Mouse (Mus musculus): ENCODE results near the gene Cpne4. TPM values are rescaled to one million over a fixed set of nuclear protein-coding genes. Genes with fewer than 3 reads are reported as not detected.

The Cpne4 gene
- polyA plus RNA-seq (2012) = not detected in 2 replicates

DNA sequence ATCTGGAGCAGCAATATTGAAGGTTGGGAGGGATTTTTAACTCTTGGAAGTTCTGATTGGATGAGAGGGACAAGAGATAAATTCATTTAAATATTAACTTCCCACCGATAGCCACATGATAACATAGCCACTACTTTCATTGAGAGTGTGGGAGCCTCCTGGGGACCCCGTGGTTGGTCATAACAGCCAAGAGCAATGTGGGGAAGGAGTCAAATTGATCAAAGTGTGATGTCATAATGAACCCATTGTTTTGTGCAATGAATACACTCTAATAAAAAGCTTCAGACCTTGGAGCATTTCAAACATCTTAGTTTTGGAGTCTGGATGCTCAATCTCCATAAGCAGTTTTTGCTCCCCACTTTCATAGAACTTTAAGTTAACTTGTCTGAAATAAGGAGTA, at the start of gene Cpne4:
Gene Cpne4, plus strand, starts transcription at position 301 of the 400 bp plus-strand sequence.
- Histone ChIP-seq H3K9me3 (ENCODE audit: control insufficient read depth, low read length) (peaks cover 7% of the 10 kb centered on the region), H3K4me1 (ENCODE audit: control insufficient read depth) (no peaks in the 10 kb centered on the region), H3K27me3 (ENCODE audit: control insufficient read depth) (no peaks in the 10 kb centered on the region), H3K4me3 (replicated peaks) (no peak within 1 kb of the TSS), H3K36me3 (ENCODE audit: control insufficient read depth) (no peaks in the 10 kb centered on the region)
- no peak for TF ChIP-seq GATA1 (IDR thresholded peaks at IDR 0.05; ENCODE audit: low read length)
- no peak for TF ChIP-seq TAL1 (IDR thresholded peaks at IDR 0.05; ENCODE audit: low read length)

- no peaks in the 10 kb centered on the region for H3K36me3 ChIP-seq (ENCODE audit: control insufficient read depth)
- H3K4me3 ChIP-seq (replicated peaks) = no peak overlapping the region
- H3K9me3 ChIP-seq (ENCODE audit: control insufficient read depth, low read length) = no peaks in the 10 kb centered on the region
- H3K27me3 ChIP-seq (ENCODE audit: control insufficient read depth) = no peaks in the 10 kb centered on the region
- H3K4me1 ChIP-seq (ENCODE audit: control insufficient read depth) = no peaks in the 10 kb centered on the region
- TF ChIP-seq GATA1 (IDR thresholded peaks at IDR 0.05; ENCODE audit: low read length) (no peak), TAL1 (IDR thresholded peaks at IDR 0.05; ENCODE audit: low read length) (no peak)
Observed at GRCm38 (mm10) chr9:104515187-104515586, 31.9 kb upstream of the Cpne4 start.

GRCm38 (mm10) chr9:104535508-104535907, 11.6 kb upstream of the Cpne4 start:
- Histone ChIP-seq H3K4me1 (ENCODE audit: control insufficient read depth) (no peaks in the 10 kb centered on the region), H3K4me3 (replicated peaks) (no peak overlapping the region), H3K36me3 (ENCODE audit: control insufficient read depth) (no peaks in the 10 kb centered on the region), H3K9me3 (ENCODE audit: control insufficient read depth, low read length) (peaks cover 2% of the 10 kb centered on the region; the same call in 1 of the 2 replicates), H3K27me3 (ENCODE audit: control insufficient read depth) (no peaks in the 10 kb centered on the region)
- no peak for TF ChIP-seq TAL1 (IDR thresholded peaks at IDR 0.05; ENCODE audit: low read length)
- TF ChIP-seq GATA1 (IDR thresholded peaks at IDR 0.05; ENCODE audit: low read length) = no peak

GRCm38 (mm10) chr9:104565815-104566214, 18.7 kb downstream of the Cpne4 start:
- no peaks in the 10 kb centered on the region for H3K36me3 ChIP-seq (ENCODE audit: control insufficient read depth)

GRCm38 (mm10) chr9:104566468-104566867, 19.4 kb downstream of the Cpne4 start:
- Histone ChIP-seq H3K27me3 (ENCODE audit: control insufficient read depth) (peaks cover 2% of the 10 kb centered on the region; the same call in 1 of the 2 replicates), H3K36me3 (ENCODE audit: control insufficient read depth) (no peaks in the 10 kb centered on the region), H3K9me3 (ENCODE audit: control insufficient read depth, low read length) (0 out of 2 replicates have a peak, but pooled peaks cover 4% of the 10 kb centered on the region), H3K4me1 (ENCODE audit: control insufficient read depth) (no peaks in the 10 kb centered on the region), H3K4me3 (replicated peaks) (no peak overlapping the region)
- TF ChIP-seq TAL1 (IDR thresholded peaks at IDR 0.05; ENCODE audit: low read length) = no peak
- no peak for TF ChIP-seq GATA1 (IDR thresholded peaks at IDR 0.05; ENCODE audit: low read length)

More at GRCm38 (mm10) chr9:104565815-104566214, 18.7 kb downstream of the Cpne4 start:
- H3K9me3 ChIP-seq (ENCODE audit: control insufficient read depth, low read length) = 0 out of 2 replicates have a peak, but pooled peaks cover 4% of the 10 kb centered on the region
- peaks cover 2% of the 10 kb centered on the region; the same call in 1 of the 2 replicates for H3K27me3 ChIP-seq (ENCODE audit: control insufficient read depth)
- no peak for TF ChIP-seq TAL1 (IDR thresholded peaks at IDR 0.05; ENCODE audit: low read length)
- TF ChIP-seq GATA1 (IDR thresholded peaks at IDR 0.05; ENCODE audit: low read length) = no peak
- no peak overlapping the region for H3K4me3 ChIP-seq (replicated peaks)
- H3K4me1 ChIP-seq (ENCODE audit: control insufficient read depth) = no peaks in the 10 kb centered on the region

- Histone ChIP-seq H3K4me3 (replicated peaks) (no peak overlapping the region), H3K4me1 (ENCODE audit: control insufficient read depth) (no peaks in the 10 kb centered on the region), H3K36me3 (ENCODE audit: control insufficient read depth) (no peaks in the 10 kb centered on the region), H3K9me3 (ENCODE audit: control insufficient read depth, low read length) (0 out of 2 replicates have a peak, but pooled peaks cover 3% of the 10 kb centered on the region), H3K27me3 (ENCODE audit: control insufficient read depth) (peaks cover 2% of the 10 kb centered on the region; the same call in 1 of the 2 replicates)
- no peak for TF ChIP-seq TAL1 (IDR thresholded peaks at IDR 0.05; ENCODE audit: low read length)
- TF ChIP-seq GATA1 (IDR thresholded peaks at IDR 0.05; ENCODE audit: low read length) = no peak
Observed at GRCm38 (mm10) chr9:104567096-104567495, 20.0 kb downstream of the Cpne4 start.

- 0 out of 2 replicates have a peak, but pooled peaks cover 3% of the 10 kb centered on the region for H3K9me3 ChIP-seq (ENCODE audit: control insufficient read depth, low read length)
- peaks cover 2% of the 10 kb centered on the region; the same call in 1 of the 2 replicates for H3K27me3 ChIP-seq (ENCODE audit: control insufficient read depth)
- no peaks in the 10 kb centered on the region for H3K36me3 ChIP-seq (ENCODE audit: control insufficient read depth)
- H3K4me1 ChIP-seq (ENCODE audit: control insufficient read depth) = no peaks in the 10 kb centered on the region
- TF ChIP-seq TAL1 (IDR thresholded peaks at IDR 0.05; ENCODE audit: low read length) (no peak), GATA1 (IDR thresholded peaks at IDR 0.05; ENCODE audit: low read length) (no peak)
- H3K4me3 ChIP-seq (replicated peaks) = no peak overlapping the region
Observed at GRCm38 (mm10) chr9:104569480-104570167, 22.5 kb downstream of the Cpne4 start.

DNA sequence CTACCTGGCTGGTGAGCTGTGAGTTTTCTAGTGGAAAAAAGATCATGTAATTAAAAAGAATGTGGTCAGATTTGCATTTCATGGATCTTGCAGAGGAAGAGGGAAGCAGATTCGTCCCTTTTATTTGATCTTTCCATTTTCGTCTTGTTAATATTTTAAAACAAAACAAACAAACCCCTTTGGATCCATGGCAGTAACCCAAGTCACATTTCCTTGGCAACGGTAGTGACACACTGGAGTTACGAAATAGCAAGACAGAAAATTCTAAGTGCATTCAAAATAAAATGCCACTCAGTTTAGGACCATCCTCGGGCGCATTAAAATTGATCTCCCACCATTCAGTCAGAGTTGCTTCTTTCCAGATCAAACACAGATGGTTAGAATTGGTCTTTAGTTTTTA, 25.8 kb downstream of the Cpne4 start:
- Histone ChIP-seq H3K27me3 (ENCODE audit: control insufficient read depth) (peaks cover 2% of the 10 kb centered on the region; the same call in 1 of the 2 replicates), H3K4me1 (ENCODE audit: control insufficient read depth) (no peaks in the 10 kb centered on the region), H3K4me3 (replicated peaks) (no peak overlapping the region), H3K36me3 (ENCODE audit: control insufficient read depth) (no peaks in the 10 kb centered on the region), H3K9me3 (ENCODE audit: control insufficient read depth, low read length) (no peaks in the 10 kb centered on the region)
- TF ChIP-seq GATA1 (IDR thresholded peaks at IDR 0.05; ENCODE audit: low read length) (no peak), TAL1 (IDR thresholded peaks at IDR 0.05; ENCODE audit: low read length) (no peak)

- H3K4me3 ChIP-seq (replicated peaks) = no peak overlapping the region
- H3K36me3 ChIP-seq (ENCODE audit: control insufficient read depth) = no peaks in the 10 kb centered on the region
- TF ChIP-seq GATA1 (IDR thresholded peaks at IDR 0.05; ENCODE audit: low read length) (no peak), TAL1 (IDR thresholded peaks at IDR 0.05; ENCODE audit: low read length) (no peak)
- peaks cover 2% of the 10 kb centered on the region; the same call in 1 of the 2 replicates for H3K27me3 ChIP-seq (ENCODE audit: control insufficient read depth)
- no peaks in the 10 kb centered on the region for H3K4me1 ChIP-seq (ENCODE audit: control insufficient read depth)
- no peaks in the 10 kb centered on the region for H3K9me3 ChIP-seq (ENCODE audit: control insufficient read depth, low read length)
Observed at GRCm38 (mm10) chr9:104574476-104574875, 27.4 kb downstream of the Cpne4 start.
